Mouse (Mus musculus) R1 (cell line): ENCODE results near the gene Wfdc16.
"Not testable (repeated sequence)": the region's sequence is repeated elsewhere in the genome, so short reads cannot be mapped to it uniquely, and the experiment has no call there.

Experiments
- DNase-seq: peaks from one replicate; pipeline ENCODE4 v3.0.0-alpha.2; 2018; ENCODE audit warnings: low read depth, low spot score

Gene Wfdc16

GRCm38 (mm10) chr2:164638696-164639095 is at the start of gene Wfdc16:
Gene Wfdc16 (minus strand): TSS chr2:164638796.
- DNase-seq = no peak

DNA sequence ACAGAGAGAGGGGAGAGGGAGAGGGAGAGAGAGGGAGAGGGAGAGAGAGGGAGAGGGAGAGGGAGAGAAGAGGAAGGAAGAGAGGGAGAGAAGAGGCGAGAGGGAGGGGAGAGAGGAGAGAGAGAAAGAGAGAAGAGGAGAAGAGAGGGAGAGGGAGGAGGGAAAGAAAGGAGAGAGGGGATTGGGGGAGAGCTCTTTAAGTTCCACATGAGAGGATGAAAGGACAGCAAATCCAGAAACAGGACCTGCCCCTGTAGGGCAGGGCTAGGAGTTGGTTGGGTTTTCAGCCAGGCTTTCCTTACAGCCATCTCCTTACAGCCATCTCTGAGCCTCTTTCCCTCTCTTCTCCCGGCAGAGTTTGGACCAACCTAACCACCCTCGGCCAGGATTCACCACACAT is 46.2 kb upstream of the Wfdc16 start, which contains the start of gene Wfdc13:
Gene Wfdc13, plus strand, starts transcription at position 301 of the 400 bp plus-strand sequence.
- DNase-seq = no peak

GRCm38 (mm10) chr2:164679906-164680305 is 41.3 kb upstream of the Wfdc16 start:
- no peak for DNase-seq

DNA sequence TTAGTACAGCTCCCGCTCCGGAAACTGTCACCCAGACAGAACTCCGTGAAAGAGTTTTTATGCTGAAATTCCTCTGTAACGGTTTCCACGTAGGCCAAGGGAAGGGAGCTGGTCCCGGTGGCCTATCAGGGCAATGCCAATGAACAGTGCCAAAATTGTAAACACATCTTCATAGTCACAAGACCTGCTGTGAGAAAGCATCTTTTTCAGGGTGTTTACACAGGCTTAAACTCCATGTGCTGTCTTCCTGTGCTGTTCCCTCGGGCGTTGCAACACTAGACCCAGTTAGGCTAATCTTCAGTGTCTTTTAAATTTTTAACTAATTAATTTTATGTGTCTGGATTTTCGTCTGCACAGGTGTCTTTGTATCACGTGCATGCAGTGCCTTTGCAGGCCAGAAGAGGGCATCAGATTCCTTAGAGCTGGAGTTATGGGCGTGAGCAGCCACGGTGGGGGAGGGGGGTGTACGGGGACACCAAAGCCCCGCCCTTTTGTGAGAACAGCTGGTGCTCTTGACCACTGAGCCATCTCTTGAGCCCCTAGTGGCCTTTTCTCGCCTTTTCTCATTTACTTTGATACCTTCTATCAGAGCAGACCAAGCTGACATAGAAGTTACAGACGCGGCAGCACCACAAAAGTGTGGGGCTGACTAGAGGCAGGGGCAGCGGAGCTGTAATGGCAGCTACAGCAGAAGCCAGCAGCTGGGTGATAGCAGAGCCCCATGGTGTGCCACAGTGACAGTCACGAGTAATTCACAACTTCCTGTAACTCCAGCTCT is 40.4 kb upstream of the Wfdc16 start:
- peak; percentile 82 for DNase-seq

DNA sequence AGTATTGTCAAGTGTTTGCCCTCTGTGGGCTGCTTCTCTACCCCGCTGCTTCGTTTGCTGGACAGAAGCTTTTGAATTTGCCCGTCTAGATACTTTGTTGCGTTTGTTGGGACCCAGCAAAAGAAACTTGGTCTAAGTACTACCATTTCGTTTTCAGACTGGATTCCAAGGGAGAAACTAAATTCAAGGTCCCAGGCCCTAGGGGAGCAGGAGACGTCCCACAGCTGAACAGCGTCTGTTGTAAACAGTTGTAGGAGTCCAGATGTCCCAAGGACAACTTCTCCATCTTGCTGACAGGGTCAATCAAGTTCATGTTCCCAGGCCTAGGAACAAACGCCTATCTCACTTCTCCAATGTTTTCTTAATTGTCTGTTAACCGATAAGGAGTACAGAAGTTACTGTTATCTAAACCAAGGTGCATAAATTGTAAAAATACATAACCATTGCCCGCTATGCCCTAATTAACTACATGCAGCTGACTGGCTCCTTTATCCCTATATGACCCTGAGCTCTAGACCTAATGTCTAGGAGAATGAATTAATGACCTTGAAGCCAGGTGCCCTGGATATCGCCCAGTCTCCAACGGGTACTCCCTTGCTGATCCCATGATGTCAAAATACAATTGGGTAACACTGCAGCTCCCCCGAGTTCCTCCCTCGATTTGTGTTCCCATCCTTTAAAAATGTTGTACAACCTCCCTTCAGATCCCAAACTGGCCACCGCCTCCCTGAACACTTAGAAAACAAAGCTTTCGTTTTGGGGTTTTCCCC is 38.5 kb upstream of the Wfdc16 start:
- no peak for DNase-seq

DNA sequence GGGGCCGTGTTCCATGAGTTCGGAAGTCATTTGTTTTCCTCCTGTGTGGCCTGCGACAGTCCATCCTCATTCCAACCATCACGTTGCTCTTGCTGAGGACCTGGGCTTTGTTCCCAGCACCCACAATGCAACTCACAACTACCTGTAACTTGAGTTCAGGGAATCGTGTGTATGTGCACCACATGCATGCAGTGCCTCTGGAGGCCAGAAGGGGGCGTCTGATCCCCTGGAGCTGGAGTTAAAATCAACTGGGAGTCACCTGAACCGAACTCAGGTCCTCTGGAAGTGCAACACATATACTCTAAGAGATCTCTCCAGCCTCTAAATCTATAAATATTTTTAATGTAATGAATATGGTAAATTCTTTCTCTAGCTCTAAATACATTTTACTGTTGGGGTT is 37.5 kb upstream of the Wfdc16 start:
- peak; percentile 64 for DNase-seq

DNA sequence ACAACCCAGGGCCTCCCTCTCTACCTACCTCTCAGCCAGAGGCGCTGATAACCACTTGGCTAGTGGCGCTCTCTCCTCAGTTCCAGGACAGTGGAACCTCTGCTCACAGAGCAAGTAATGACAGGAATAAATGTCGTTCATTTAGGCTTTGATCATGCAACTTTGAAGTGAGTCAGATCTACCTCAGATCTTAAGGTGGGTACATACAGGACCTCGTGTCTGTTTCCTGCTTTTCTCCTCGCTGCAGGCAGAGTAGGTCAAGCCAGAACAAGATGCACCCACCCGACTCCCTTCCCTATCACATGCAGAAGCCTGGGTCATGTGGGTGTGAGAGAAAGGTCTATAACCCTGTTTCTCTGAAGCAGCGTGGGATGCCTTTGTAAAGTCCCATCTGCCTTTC is 35.4 kb upstream of the Wfdc16 start, which contains the start of gene Wfdc11:
Gene Wfdc11, minus strand, starts transcription at position 101 of the 400 bp plus-strand sequence.
- DNase-seq = no peak

DNA sequence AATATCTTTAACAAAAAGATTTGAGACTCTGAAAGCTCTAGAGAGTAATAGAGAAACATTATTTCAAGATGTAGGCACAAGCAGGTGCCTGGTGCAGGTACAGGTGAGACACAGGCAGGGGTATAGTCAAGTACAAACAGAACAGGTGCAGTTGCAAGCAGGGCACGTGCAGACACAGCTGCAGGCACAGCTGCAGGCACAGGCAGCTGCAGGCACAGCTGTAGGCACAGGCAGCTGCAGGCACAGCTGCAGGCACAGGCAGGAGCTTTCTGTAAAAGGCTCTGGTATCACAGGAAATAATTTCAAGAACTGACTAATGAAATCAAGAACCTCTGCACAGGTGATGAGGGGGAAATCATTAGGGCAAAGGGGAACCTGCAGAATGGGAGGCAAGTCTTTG is 32.3 kb upstream of the Wfdc16 start:
- no peak for DNase-seq

DNA sequence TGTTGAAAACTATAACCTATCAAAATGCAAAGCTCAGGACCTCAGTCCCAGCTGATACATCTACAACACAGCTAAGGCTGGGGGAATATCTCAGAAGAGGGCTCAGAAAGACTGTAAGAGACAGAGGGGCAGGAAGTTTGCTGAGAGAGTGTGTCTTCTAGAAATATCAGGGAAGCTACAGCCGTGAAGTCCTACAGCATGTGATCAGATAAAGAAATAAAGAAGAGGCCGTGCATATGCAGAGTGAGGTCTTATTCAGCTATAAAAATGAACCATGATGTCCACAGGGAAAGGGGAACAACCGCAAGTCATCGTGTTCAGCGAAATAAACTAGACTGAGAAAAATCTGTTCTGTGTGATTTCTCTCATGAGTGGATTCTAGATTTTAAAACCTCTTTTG is 31.7 kb upstream of the Wfdc16 start:
- DNase-seq = no peak

GRCm38 (mm10) chr2:164664851-164665250 is 26.3 kb upstream of the Wfdc16 start:
- no peak for DNase-seq

DNA sequence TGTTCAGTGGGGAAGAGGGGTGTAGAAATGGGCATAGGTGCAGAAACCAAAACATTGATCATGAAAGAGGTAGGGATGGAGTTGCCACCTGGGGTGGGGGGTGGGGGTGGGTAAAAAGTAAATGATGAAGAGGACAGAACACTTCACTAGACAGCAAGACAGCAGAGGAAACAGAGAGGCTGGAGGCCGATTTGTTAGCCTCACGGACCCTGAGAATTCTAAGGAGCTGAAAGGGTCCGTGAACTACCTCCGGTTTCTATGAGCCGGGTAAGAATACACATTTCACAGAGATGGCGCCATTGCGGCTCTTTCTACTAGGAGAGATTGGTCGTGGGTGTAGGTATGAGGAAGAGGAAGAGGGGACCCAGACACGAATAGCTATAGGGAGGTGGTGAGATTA is 17.9 kb upstream of the Wfdc16 start, which contains the start of gene Wfdc9:
Gene Wfdc9, minus strand, starts transcription at position 101 of the 400 bp plus-strand sequence.
- no peak for DNase-seq

DNA sequence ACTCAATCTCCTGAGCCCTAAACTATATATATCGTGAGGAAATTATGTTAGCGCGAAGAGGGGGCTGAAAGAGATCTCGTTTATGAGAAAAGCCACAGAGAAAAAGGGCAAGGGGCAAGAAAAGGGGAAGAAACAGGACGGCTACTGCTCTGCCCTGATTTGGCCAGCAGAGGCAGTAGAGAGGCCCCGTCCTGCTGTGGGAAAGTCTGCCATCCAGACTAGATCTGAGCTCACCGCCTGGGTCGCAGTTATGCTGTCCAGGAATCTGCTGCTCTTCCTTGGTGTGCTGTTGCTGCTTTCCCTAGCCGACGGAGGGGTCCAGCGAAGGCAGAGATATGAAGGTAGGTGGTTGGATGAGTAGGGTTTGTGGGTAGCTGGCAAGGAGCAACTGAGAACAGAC is 17.3 kb upstream of the Wfdc16 start, which contains the start of gene Wfdc10:
Gene Wfdc10, plus strand, starts transcription at position 189 of the 400 bp plus-strand sequence.
- DNase-seq = peak; percentile 81

DNA sequence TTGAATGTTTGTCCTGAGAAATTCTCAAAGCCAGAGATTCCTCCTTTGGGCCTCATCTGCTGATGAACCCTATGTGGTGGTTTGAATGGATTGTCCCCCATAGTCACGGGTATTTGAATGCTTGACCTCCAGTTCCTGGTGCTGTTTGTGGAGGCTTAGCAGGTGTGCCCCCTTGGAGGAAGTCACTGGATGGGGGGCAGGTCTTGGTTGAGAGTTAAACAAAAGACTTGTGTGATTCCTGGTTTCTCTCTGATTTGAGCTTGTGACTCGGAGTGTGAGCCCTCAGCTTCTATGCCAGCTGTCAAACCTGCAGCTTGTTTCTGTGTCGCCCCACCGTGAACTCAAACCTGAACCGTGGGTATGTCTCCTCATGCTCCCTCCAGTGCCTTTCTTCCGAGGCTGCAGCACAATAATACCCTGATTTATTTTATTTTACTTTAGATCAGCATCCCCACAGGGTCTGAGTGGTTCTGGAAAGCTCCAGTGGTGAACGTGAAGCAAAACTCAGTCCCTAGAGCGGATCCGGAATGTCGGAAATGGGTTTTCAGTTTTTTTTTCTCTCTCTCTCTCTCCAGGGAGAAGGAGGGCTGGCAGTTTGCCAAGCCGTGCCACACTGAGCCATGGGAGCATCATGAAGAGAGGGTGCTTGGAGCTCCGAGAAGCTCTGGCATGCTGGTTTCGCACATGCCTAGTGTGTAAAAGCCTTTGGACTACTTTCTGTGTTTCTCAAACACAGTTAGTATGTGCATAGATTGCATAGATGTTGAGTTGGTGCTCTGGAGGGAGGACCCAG is 3.5 kb upstream of the Wfdc16 start:
- peak; percentile 42 for DNase-seq

GRCm38 (mm10) chr2:164641129-164641528 is 2.5 kb upstream of the Wfdc16 start:
- DNase-seq = peak; percentile 62

DNA sequence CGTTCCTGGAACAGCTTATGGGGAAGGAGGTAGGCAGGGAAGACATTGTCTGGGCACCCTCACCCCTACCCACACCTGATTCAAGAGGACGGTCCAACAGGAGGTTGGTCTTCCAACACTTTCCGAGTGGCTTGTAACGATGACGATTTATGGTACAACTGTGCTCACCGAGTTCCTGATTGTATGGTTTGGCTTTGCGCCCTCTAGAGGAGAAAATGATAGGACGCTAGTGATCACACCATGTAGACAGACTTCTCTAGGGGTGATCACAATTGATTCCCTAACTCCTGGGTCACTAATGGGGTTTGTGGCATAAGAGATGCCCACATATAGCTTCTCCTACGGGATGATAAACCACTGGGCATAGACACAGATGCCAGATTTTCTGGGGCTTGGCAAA is 3.3 kb downstream of the Wfdc16 start:
- DNase-seq = peak; percentile 81

DNA sequence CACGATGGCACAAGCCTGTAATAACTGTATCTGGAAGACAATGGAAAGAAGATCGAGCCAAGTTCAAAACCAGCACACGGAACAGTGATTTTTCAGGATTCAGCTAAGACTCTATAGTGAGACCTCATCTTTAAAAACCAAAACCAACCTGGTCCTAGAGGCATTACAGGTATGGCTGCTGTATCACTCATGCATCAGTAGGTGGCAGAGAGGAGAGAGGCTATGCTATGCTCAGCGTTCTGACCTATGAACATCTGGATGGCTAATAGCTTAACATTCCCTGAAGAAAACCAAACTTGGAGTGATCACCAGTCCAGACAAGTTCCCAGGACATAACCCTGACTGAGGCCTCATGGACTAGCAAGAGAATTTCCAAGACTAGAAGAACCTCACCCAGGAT is 16.8 kb downstream of the Wfdc16 start:
- no peak for DNase-seq

GRCm38 (mm10) chr2:164619050-164619449 is 19.5 kb downstream of the Wfdc16 start:
- DNase-seq = no peak

- no peak for DNase-seq
Measured at GRCm38 (mm10) chr2:164615386-164615785, 23.2 kb downstream of the Wfdc16 start.

GRCm38 (mm10) chr2:164613471-164613870 is 25.1 kb downstream of the Wfdc16 start, which contains the start of the genes Wfdc6b and Wfdc8:
Gene Wfdc6b (plus strand): TSS chr2:164613522.
Gene Wfdc8 (minus strand): TSS chr2:164613626.
- not testable (repeated sequence) for DNase-seq

GRCm38 (mm10) chr2:164608781-164609180 is 29.8 kb downstream of the Wfdc16 start:
- DNase-seq = no peak

DNA sequence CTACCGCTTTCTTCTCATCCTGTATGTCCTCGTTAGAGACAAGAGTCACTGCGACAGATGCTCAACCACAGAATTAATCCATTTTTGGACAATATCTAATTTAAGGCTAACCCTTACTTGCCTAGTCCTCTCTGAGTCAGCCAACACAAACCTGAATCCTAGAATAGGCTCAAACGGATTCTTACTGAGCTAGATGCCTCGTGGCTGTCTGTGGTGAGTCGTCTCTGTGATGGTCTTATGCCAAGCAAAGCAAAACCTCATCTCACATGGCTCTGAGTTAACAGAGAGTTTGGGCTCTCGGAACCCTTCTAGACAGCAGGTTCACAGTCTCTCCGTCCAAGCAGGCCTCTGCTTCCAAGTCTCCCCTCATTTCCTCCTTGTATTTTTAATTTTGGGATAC is 34.2 kb downstream of the Wfdc16 start:
- DNase-seq = no peak

DNA sequence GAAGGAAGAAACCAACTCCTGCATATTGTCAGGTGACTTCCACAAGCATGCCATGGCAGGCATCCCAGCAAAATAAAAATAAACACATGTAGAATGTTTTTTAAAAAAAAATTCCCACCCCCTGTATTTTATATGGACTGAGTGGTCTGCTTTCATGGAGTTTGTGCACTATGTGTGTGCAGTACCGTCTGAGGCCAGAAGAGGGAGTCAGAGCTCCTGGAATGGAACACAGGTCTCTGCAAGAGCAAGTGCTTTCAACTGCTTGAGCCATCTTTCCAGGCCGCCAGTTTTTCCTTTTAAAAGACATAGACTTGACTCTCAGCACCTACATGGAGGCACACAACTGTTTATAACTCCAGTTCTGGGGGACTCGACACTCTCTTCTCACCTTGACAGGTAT is 35.1 kb downstream of the Wfdc16 start:
- peak; percentile 69 for DNase-seq
